Mouse (Mus musculus): Measurements from ENCODE around the gene 5730522E02Rik. TPM values are rescaled to one million over a fixed set of nuclear protein-coding genes. Genes with fewer than 3 reads are reported as not detected.

5730522E02Rik gene
- polyA plus RNA-seq (2012; rRNA removed; ENCODE audit: low replicate concordance): 0.39 TPM in 1 of 2 replicates, not detected in the other

DNA sequence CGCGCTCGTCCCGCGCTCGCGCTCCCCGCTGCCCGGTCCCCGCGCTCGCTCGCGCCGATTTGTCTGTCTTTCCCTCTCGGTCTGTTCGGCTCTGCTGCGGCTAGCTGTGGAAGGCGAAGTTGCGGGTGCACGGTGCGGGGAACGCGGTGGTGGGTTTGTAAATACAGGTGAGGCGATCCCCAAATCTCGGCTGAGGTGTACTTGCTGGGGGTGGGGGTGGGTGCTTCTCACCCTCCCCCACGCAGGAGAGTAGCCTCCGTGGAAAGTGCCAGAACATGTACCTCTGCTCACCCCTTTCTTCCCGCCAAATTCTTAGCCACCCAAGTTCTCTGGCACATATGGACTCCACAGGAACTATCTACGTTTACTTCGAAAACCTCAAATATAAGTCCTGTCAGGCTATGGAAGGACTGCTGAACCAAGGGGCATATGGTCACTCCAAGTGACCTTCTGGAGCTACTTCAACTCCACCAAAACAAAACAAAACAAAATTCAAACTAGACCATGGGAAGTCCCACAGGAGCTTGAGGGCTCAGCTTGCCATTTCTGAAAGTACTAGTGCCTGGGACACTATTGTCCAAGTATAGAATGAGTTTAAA is at the start of gene 5730522E02Rik:
Gene 5730522E02Rik, minus strand, starts transcription at position 182 of the 599 bp plus-strand sequence.

Other genes starting within 250 kb of the 5730522E02Rik start
- 0.96 and 2.7 TPM in 2 replicates for gene Fancl, start 175.4 kb upstream of the 5730522E02Rik start, polyA plus RNA-seq (2012; rRNA removed; ENCODE audit: low replicate concordance)